Mouse (Mus musculus) intestine, embryonic 15.5 days (tissue): ENCODE measurements around the gene Ankrd34a. TPM values are rescaled to one million over a fixed set of nuclear protein-coding genes. Genes with fewer than 3 reads are reported as not detected.

ENCODE experiments used
- ATAC-seq: fragments of 200-750 bp; cut with Nextera tagmentation; 2 replicates; pipeline ENCODE4 v1.8.0; 2017; ENCODE audit warnings: moderate TSS enrichment, moderate library complexity
- H3K27ac ChIP-seq: fragments of 300-500 bp; sonication (generic); 2 replicates; pipeline ENCODE4 v1.5.1; 2015; ENCODE audit warnings: mild to moderate bottlenecking, inconsistent platforms
- H3K27me3 ChIP-seq: fragments of 300-500 bp; sonication (generic); replicated peaks from 2 replicates; pipeline ENCODE4 v1.6.1; 2015; ENCODE audit warnings: inconsistent platforms
- H3K36me3 ChIP-seq: fragments of 300-500 bp; sonication (generic); 2 replicates; pipeline ENCODE4 v1.6.1; 2015; ENCODE audit warnings: inconsistent platforms
- H3K4me1 ChIP-seq: fragments of 300-500 bp; sonication (generic); replicated peaks from 2 replicates; pipeline ENCODE4 v1.6.1; 2015; ENCODE audit warnings: inconsistent platforms
- H3K4me2 ChIP-seq: fragments of 300-500 bp; sonication (generic); replicated peaks from 2 replicates; pipeline ENCODE4 v1.6.1; 2015; ENCODE audit warnings: mild to moderate bottlenecking, inconsistent platforms
- H3K4me3 ChIP-seq: fragments of 300-500 bp; sonication (generic); replicated peaks from 2 replicates; pipeline ENCODE4 v1.5.1; 2015; ENCODE audit warnings: inconsistent platforms
- H3K9ac ChIP-seq: fragments of 300-500 bp; sonication (generic); 2 replicates; pipeline ENCODE4 v1.6.1; 2015; ENCODE audit warnings: inconsistent platforms
- H3K9me3 ChIP-seq: fragments of 300-500 bp; sonication (generic); 2 replicates; pipeline ENCODE4 v1.6.1; 2016; ENCODE audit warnings: inconsistent platforms
- WGBS: fragments of 180-500 bp; shearing (Covaris S2); methylation state at CpG from one replicate; pipeline ENCODE4 v1.1.7; 2015; 5-methylcytosine and 5-hydroxymethylcytosine counted together
- polyA plus RNA-seq: library from polyadenylated mRNA; unstranded; fragments of >200 nt; fragmentation: Nextera tagmentation; extraction: Ambion mirVana; gene quantifications from 2 replicates; pipeline ENCODE4 v1.2.1, GENCODE M21; 2015

The Ankrd34a gene
- polyA plus RNA-seq, 1 experiment from 2014 or later: 2.3 TPM

GRCm38 (mm10) chr3:96556651-96557635, 39.5 kb upstream of the Ankrd34a start:
- H3K9me3 ChIP-seq: no peaks in the 10 kb centered on the region
- peak overlapping the region; percentile 62 for H3K4me3 ChIP-seq
- peak overlapping the region; percentile 54 for H3K9ac ChIP-seq
- H3K4me2 ChIP-seq: peak overlapping the region; percentile 83
- WGBS: 2% methylated on average over 22 of the region's 22 CpGs
- H3K4me1 ChIP-seq: peaks cover 44% of the 10 kb centered on the region
- ATAC-seq: no peak; the same call in 1 of the 2 replicates
- no peaks in the 10 kb centered on the region for H3K27me3 ChIP-seq
- H3K27ac ChIP-seq: peak overlapping the region; percentile 95
- H3K36me3 ChIP-seq: peaks cover 9% of the 10 kb centered on the region; the same call in 1 of the 2 replicates

DNA sequence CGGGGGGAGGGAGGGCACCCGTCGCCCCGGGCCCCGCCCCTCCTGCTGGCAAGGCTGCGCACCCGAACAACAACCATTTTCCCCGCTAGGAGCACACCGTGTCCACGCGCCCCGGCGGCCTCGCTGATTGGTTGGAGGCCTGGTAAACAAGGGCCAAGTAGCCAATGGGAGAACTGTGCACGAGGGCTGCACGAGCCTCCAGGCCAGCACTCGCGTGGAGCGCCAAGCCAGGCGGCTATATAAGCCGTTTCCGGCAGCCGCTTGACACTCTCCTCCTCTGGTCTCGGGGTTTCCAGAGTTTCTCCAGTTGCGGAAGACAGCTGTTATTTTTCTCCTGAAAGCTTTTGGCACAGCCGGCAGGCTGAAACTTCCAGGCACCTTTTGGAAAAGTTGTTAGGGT, 38.7 kb upstream of the Ankrd34a start, which contains the start of gene Txnip:
Gene Txnip (plus strand): TSS at position 264 of the 400 bp plus-strand sequence.
- Histone ChIP-seq H3K27ac (peak within 1 kb of the TSS; percentile 95), H3K36me3 (peaks cover 9% of the 10 kb centered on the region; the same call in 1 of the 2 replicates), H3K9me3 (no peaks in the 10 kb centered on the region), H3K4me3 (peak within 1 kb of the TSS; percentile 62), H3K4me2 (peak within 1 kb of the TSS; percentile 83), H3K27me3 (no peaks in the 10 kb centered on the region), H3K4me1 (peaks cover 45% of the 10 kb centered on the region), H3K9ac (peak within 1 kb of the TSS; percentile 76)
- under 1% methylated on average over 26 of the region's 26 CpGs for WGBS
- ATAC-seq: peak; percentile 98

DNA sequence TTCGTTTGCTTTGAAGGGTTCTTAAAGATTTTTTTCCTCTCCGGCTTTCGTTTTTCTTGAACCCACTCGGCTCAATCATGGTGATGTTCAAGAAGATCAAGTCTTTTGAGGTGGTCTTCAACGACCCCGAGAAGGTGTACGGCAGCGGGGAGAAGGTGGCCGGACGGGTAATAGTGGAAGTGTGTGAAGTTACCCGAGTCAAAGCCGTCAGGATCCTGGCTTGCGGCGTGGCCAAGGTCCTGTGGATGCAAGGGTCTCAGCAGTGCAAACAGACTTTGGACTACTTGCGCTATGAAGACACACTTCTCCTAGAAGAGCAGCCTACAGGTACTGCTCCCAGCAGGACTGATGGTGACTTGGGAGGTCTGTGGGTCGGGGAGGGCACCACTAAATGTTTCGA, 38.3 kb upstream of the Ankrd34a start:
- peaks cover 45% of the 10 kb centered on the region for H3K4me1 ChIP-seq
- WGBS: 0% methylated on average over 17 of the region's 17 CpGs
- H3K27ac ChIP-seq: peak overlapping the region; percentile 92
- peak overlapping the region; percentile 76 for H3K9ac ChIP-seq
- ATAC-seq: peak; percentile 22
- peaks cover 9% of the 10 kb centered on the region; the same call in 1 of the 2 replicates for H3K36me3 ChIP-seq
- peak overlapping the region; percentile 62 for H3K4me3 ChIP-seq
- no peaks in the 10 kb centered on the region for H3K9me3 ChIP-seq
- H3K27me3 ChIP-seq: no peaks in the 10 kb centered on the region
- peak overlapping the region; percentile 71 for H3K4me2 ChIP-seq

- no peaks in the 10 kb centered on the region for H3K9me3 ChIP-seq
- H3K9ac ChIP-seq: peak overlapping the region; percentile 76
- peak overlapping the region; percentile 62 for H3K4me3 ChIP-seq
- peak overlapping the region; percentile 92; the same call in 1 of the 2 replicates for H3K27ac ChIP-seq
- peak overlapping the region; percentile 71 for H3K4me2 ChIP-seq
- H3K27me3 ChIP-seq: no peaks in the 10 kb centered on the region
- peaks cover 44% of the 10 kb centered on the region for H3K4me1 ChIP-seq
- peaks cover 9% of the 10 kb centered on the region; the same call in 1 of the 2 replicates for H3K36me3 ChIP-seq
- WGBS: 16% methylated on average over 10 of the region's 10 CpGs
- ATAC-seq: no peak
These were observed 37.7 kb upstream of the Ankrd34a start for GRCm38 (mm10) chr3:96558668-96559196.

GRCm38 (mm10) chr3:96559398-96559910, 37.0 kb upstream of the Ankrd34a start:
- no peaks in the 10 kb centered on the region for H3K9me3 ChIP-seq
- no peaks in the 10 kb centered on the region for H3K27me3 ChIP-seq
- H3K4me1 ChIP-seq: peaks cover 48% of the 10 kb centered on the region
- peak overlapping the region; percentile 71 for H3K4me2 ChIP-seq
- peak overlapping the region; percentile 76 for H3K9ac ChIP-seq
- peak overlapping the region; percentile 34; the same call in 1 of the 2 replicates for H3K27ac ChIP-seq
- 49% methylated on average over 12 of the region's 12 CpGs for WGBS
- H3K4me3 ChIP-seq: peak overlapping the region; percentile 62
- no peak for ATAC-seq
- peaks cover 9% of the 10 kb centered on the region; the same call in 1 of the 2 replicates for H3K36me3 ChIP-seq

- Histone ChIP-seq H3K9me3 (no peaks in the 10 kb centered on the region), H3K4me2 (peak overlapping the region; percentile 71), H3K4me1 (peaks cover 46% of the 10 kb centered on the region), H3K36me3 (peaks cover 9% of the 10 kb centered on the region; the same call in 1 of the 2 replicates), H3K9ac (peak overlapping the region; percentile 76), H3K27ac (peak overlapping the region; percentile 46; the same call in 1 of the 2 replicates), H3K4me3 (peak overlapping the region; percentile 62), H3K27me3 (no peaks in the 10 kb centered on the region)
- 59% methylated on average over 23 of the region's 23 CpGs for WGBS
- ATAC-seq: no peak
These were observed 36.3 kb upstream of the Ankrd34a start for GRCm38 (mm10) chr3:96559911-96560850.

DNA sequence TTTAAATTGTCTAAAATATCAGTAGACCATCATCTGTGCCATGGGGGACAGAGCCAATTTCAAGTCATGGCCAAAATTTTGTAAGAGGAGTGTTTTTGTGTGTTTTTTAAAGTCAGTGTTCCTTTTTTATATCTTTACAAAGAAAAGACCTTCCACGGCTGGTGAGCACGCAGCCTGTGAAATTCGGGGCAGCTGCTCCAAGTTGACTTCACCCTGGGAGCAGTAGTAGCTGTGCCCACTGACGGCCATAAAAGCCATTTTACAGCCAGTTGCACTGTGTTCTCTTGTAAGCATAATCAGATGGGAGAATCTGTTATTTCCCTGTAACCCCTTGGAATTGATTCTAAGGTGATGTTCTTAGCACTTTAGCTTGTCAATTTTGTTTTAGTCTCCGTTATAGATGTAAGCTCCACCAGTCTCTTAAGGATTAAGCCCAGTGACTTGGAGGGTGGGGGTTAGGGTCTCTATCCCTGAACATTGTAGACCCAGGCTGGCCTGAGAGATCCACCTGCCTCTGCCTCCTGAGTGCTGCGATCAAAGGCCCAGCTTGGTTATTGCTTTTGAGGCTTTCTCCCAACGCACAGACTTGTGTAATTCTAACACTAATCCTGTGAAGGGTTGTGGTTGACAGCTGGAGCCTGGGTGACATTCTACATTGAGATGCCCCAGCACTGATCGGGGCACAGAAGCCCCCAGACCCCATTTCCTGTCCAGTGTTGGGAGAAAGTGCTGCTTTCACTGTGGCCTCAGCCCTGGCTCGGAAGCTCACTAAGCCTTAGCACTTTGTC, 35.4 kb upstream of the Ankrd34a start:
- peak overlapping the region; percentile 62 for H3K4me3 ChIP-seq
- H3K4me1 ChIP-seq: peaks cover 39% of the 10 kb centered on the region
- no peaks in the 10 kb centered on the region for H3K9me3 ChIP-seq
- peak overlapping the region; percentile 71 for H3K4me2 ChIP-seq
- H3K27me3 ChIP-seq: no peaks in the 10 kb centered on the region
- H3K36me3 ChIP-seq: peaks cover 9% of the 10 kb centered on the region; the same call in 1 of the 2 replicates
- 70% methylated on average over 9 of the region's 9 CpGs for WGBS
- H3K9ac ChIP-seq: peak overlapping the region; percentile 76
- peak overlapping the region; percentile 46; the same call in 1 of the 2 replicates for H3K27ac ChIP-seq
- ATAC-seq: no peak

DNA sequence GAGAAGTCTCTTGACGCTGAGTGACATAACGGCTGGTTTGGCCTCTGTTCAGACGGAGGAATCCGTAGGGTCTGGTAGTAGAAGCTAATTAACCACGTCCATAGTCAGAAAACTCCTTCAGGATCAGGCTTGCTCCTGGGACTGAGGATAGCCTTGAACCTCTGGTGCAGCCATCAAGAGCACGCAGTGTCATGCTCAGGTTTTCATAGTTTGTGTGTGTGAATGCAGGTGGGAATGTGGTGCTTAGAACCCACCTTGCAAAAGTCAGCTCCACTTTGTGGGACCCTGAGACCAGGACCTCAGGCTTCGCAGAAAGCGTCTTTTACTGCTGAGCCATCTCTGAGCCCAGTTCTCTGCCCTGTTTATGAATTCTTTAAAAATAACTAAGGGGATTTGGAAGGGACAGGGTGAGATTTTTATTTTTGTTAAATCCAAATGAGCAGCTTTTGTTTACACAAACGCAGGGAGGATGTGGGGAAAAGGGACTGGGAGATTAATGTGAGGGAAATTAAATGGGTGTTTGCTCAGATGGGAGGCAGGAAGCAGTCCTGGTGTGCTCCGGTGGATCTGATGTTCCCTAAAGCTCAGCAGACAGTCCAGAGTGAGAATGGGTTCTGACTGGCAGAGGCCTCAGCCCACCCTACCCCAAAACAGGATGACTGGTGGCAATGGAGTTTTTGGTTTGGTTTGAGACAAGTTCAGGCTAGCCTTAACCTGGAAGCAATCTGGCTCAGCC, 34.3 kb upstream of the Ankrd34a start:
- peaks cover 40% of the 10 kb centered on the region for H3K4me1 ChIP-seq
- WGBS: 36% methylated on average over 10 of the region's 10 CpGs
- H3K9me3 ChIP-seq: no peaks in the 10 kb centered on the region
- H3K36me3 ChIP-seq: peaks cover 9% of the 10 kb centered on the region; the same call in 1 of the 2 replicates
- no peaks in the 10 kb centered on the region for H3K27me3 ChIP-seq
- no peak for ATAC-seq
- peak overlapping the region; percentile 74 for H3K27ac ChIP-seq
- no peak overlapping the region for H3K9ac ChIP-seq
- H3K4me3 ChIP-seq: no peak overlapping the region
- H3K4me2 ChIP-seq: peak overlapping the region; percentile 38

DNA sequence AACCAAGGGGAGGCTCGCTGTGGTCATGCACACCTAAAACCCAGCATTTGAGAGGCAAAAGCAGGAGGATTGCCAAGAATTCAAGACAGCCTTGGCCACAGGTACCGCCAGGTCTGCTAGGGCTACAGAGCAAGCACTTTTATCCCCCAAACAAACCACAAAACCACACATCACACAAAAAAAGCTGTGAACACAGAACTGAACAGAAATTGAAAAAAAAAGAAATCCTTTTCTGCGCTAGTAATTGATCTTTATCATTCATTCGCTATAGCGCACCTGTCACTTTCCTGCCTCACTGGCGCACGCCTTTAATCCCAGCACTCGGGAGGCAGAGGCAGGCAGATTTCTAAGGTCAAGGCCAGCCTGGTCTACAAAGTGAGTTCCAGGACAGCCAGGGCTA, 33.2 kb upstream of the Ankrd34a start:
- no peak for ATAC-seq
- Histone ChIP-seq H3K4me1 (peaks cover 40% of the 10 kb centered on the region), H3K9ac (no peak overlapping the region), H3K4me3 (no peak overlapping the region), H3K4me2 (no peak overlapping the region), H3K36me3 (peaks cover 9% of the 10 kb centered on the region; the same call in 1 of the 2 replicates), H3K27me3 (no peaks in the 10 kb centered on the region), H3K27ac (peak overlapping the region; percentile 29; the same call in 1 of the 2 replicates), H3K9me3 (no peaks in the 10 kb centered on the region)
- 90% methylated on average over 8 of the region's 8 CpGs for WGBS

DNA sequence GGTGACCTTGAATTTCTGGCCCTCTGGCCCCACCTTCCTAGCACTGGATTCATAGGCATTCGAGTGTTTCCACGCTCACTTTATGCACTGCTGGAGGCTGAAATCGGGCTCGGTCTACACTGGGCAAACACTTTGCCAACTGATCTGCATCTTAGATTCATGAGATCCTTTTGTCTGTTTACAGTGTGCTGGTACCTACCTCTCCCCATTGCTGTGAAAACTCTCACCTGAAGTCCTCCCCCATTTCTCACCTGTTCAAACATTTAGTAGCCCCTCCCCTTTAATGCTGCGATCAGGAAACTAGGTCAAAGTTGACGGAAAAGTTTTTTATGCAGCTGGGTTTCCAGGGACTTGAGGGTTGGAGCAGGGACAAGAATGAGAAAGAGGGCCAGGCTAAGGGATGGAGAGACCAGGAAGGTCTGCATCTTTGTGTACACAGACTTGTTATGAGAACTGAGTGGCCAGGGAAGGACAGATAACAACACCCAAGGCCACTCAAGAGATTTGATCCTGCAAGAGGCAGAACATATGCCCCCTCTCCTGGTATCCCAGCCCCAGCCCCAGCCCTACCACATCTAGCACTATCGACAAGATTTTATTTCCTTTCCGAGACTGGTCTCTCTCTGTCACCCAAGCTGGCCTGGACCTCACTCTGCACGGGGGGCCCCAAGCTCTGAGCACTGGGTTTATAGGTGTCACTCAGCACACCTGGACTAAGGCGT, 32.4 kb upstream of the Ankrd34a start:
- H3K4me3 ChIP-seq: no peak overlapping the region
- H3K9ac ChIP-seq: no peak overlapping the region
- peaks cover 40% of the 10 kb centered on the region for H3K4me1 ChIP-seq

More for the DNA sequence above, 32.4 kb upstream of the Ankrd34a start:
- Histone ChIP-seq H3K4me2 (peak overlapping the region; percentile 27), H3K27me3 (no peaks in the 10 kb centered on the region), H3K27ac (peak overlapping the region; percentile 81), H3K36me3 (peaks cover 9% of the 10 kb centered on the region; the same call in 1 of the 2 replicates), H3K9me3 (no peaks in the 10 kb centered on the region)
- 39% methylated on average over 10 of the region's 10 CpGs for WGBS
- ATAC-seq: peak; percentile 52
